Mouse (Mus musculus) heart, adult 8-10 months (tissue): ENCODE measurements around the gene Tnpo3. TPM values are rescaled to one million over a fixed set of nuclear protein-coding genes. Genes with fewer than 3 reads are reported as not detected.
A peak's percentile ranks its signal among the peaks of the same experiment; 100 is the strongest.
"Not testable (repeated sequence)": the region's sequence is repeated elsewhere in the genome, so short reads cannot be mapped to it uniquely, and the experiment has no call there.

Experiments used
- DNase-seq: peaks from one replicate; pipeline ENCODE4 v3.0.0; 2022; ENCODE audit warnings: low spot score
- total RNA-seq, 4 experiments: library from RNA; stranded (reverse); gene quantifications; 2 replicates each; pipeline ENCODE4 v1.2.4; 2022

Tnpo3 gene
- total RNA-seq, 4 experiments from 2014 or later, result 42.9 to 50.8 (median 46.4) TPM

- DNase-seq, result no peak
Observed at GRCm38 (mm10) chr6:29620840-29621543, 11.3 kb upstream of the Tnpo3 start.

DNA sequence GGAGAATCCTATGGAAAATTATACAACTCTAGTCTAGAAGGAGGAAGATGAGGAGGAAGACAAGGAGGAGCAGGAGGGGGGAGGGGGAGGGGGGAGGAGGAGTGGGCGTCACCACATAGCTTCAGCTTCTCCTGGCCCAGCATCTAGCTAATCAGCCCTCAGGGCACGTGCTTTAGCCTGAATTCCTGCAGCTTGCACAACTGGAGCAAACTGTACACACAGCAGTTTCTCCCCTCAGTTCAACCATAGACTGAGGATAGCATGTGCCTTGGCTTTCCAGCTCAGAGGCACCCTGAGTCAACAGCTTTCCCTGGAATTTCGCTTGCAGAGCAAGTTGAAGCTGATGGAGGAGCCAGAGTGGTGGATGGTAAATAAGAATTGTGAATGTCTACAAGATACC, 10.5 kb upstream of the Tnpo3 start:
- DNase-seq, result no peak

- not testable (repeated sequence) for DNase-seq
Observed at GRCm38 (mm10) chr6:29610020-29610640, 443 bp upstream of the Tnpo3 start.

GRCm38 (mm10) chr6:29600188-29600587, 9.5 kb downstream of the Tnpo3 start:
- no peak for DNase-seq

- no peak for DNase-seq
Observed at GRCm38 (mm10) chr6:29595656-29596055, 14.0 kb downstream of the Tnpo3 start.

DNA sequence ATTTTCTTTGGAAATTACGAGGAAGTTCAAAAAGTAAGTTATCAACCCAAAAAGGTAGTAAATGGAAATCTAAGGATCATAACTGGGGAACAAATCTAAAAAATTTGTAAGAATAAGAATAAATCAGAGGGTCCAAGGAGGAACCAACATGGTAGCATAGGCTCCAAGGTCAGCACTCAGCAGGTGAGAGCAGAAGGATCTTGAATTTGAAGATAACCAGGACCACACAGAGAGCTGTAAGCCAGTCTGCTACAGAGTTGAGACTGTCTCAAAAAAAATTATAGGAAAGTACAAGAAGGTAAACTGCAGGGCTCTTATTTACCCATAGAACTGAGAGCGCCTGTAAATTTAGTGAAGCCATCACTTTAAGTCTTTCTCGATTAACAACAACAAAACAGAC, 28.5 kb downstream of the Tnpo3 start:
- DNase-seq, result no peak

DNA sequence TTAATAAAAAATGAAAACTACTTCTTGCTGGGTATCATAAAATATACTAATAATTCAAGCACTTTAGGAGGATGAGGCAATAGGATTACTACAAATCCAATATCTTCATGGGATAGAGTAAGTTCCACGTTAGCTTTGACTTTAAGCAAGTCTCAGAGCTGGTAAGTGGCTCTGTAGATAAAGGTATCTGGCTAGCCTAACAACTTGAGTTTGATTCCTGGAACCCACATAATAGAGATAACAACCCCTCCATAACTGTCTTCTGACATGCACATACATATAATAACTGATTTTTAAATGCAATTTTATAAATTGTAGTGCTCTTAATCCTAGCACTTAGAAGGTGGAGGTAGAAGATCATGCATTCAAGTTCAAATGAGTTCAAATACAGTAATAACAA, 28.9 kb downstream of the Tnpo3 start:
- DNase-seq, result no peak

- not testable (repeated sequence) for DNase-seq
Observed at GRCm38 (mm10) chr6:29576388-29576787, 33.3 kb downstream of the Tnpo3 start.

DNA sequence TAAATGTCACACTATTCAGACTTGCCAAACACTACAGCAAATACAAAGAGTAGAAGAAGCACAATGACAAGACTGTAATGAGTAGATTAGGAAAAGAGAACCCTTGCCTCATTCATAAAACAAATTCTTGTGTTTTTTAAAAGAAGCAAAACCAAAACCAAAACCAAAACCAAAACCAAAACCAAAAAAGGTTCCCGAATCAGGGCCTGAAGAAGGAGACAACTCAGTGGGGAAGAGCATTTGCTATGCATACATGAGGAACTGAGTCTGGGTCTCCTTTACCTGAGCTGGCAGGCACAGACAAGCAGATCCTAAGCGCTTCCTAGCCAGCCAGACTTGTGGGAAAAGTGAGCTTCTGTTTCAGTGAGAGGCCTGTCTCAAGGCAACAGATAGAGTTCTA, 52.6 kb downstream of the Tnpo3 start:
- DNase-seq, result no peak

DNA sequence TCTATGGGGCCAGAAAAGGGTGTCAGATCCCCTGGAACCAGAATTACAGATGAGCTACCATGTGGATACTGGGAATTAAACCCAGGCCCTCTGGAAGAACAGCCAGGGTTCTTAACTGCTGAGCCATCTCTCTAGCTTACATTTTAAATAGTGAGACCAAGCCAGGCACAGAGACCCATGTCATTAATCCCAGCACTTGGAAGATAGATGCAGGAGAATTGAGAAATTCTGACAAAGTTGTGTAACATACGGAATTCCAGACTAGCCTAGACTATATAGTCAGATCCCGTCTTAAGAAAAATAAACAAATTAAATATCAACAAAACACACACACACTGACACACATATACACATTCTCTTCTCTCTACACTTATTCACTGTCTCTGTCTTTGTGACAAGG, 57.2 kb downstream of the Tnpo3 start:
- no peak for DNase-seq

DNA sequence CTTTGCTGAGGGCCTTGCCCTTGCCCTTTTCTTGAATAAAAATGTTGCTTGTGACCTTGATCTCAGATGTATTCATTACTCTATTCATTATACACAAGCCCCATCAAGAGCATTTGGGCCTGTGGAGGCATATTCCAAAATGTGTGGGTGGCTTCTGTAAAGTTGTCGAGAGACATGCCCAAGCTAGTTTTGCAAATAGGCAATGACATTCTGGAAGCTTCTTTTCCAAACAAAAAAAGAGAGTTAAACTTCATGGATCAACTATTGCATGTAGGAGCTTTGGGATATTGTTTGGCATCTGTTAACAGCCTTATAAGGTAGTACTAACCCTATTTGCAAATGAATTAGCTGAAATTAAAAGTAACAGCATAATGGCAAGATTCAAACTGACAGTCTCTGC, 61.6 kb downstream of the Tnpo3 start:
- DNase-seq, result no peak

DNA sequence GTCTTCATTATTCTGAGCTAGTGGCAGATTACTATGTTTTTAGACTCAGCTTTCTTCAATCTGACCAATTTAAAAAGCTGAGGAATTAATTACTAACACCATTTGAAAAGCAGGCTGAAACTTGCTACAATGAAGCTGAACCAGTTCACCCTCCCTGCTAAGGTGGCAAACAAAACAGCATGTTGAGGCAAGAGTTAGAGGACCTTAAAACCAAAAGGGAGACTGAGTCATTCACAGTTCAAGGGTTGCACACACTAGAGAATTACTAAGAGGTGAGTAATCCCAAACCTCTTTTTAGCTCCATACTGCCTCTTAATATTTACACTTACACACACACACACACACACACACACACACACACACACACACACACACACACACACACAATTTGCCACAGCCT, 62.1 kb downstream of the Tnpo3 start:
- DNase-seq, result no peak

GRCm38 (mm10) chr6:29545611-29546010, 64.1 kb downstream of the Tnpo3 start:
- no peak for DNase-seq

- no peak for DNase-seq
Observed at GRCm38 (mm10) chr6:29540956-29541355, 68.7 kb downstream of the Tnpo3 start.

GRCm38 (mm10) chr6:29540223-29540622, 69.5 kb downstream of the Tnpo3 start:
- DNase-seq, result no peak

DNA sequence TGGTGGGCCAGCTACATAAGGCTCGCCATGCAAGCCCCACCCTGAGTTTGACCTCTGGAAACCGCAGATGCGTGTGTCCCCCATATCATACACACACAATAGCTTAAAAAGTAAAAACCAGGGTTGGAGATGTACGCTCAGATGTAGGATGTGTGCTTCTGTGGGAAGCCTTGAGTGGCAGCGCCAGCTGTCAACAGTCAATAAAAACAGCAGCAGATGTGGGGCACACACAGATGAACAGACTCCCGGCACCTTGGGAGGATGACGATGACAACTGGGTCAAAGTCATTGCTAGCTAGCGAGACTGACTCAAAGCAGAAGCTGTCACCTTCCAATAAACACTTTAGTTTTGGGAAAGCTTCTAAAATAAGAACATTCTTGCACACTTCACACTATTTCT, 70.2 kb downstream of the Tnpo3 start:
- DNase-seq, result no peak

DNA sequence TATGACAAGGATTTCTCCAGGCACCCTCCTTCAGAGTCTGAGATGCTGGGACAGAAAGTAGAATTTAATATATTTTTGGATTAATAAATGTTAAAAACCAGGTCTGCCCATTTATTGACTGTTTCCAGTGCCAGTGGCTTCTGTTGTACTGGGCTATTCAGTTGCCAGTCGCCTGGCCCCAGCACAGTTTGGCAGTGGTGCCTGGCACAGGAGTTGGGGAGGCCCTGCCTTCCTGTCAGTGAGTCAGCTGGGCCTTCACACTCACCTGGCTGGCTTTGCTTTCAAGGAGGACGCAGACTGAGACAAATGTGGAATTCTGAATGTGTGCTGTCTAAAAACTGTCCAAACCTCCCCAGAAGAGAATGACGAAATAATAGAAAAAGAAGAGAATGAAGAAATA, 72.5 kb downstream of the Tnpo3 start:
- DNase-seq, result no peak

DNA sequence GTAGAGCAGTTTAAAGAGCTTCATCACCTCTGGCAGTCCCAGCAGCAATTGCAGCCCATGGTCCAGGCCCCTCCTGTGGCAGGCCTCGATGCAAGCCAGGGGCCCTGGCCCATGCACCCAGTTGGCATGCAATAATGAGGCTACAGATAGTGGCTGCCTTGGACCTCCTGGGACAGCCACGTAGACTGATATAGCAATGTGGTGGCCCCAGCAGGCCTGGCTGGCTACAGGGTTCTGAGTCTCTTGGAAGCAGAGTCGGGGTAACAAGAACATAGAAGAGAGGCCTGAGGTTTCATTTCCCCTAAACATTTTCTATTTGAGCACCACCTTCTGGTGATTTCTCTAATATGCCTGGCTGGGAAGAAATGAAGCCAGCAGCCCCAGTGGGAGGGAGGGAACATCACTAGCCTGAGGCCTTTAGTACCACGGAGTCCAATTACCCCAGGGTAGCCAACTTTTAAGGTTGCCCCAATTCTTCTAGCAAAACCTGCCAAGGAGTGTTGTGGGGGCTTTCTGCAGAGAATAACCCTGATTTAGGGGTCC, 73.0 kb downstream of the Tnpo3 start:
- peak; percentile 58 for DNase-seq

GRCm38 (mm10) chr6:29535316-29535715, 74.4 kb downstream of the Tnpo3 start:
- no peak for DNase-seq

GRCm38 (mm10) chr6:29530050-29530449, 79.6 kb downstream of the Tnpo3 start:
- no peak for DNase-seq

DNA sequence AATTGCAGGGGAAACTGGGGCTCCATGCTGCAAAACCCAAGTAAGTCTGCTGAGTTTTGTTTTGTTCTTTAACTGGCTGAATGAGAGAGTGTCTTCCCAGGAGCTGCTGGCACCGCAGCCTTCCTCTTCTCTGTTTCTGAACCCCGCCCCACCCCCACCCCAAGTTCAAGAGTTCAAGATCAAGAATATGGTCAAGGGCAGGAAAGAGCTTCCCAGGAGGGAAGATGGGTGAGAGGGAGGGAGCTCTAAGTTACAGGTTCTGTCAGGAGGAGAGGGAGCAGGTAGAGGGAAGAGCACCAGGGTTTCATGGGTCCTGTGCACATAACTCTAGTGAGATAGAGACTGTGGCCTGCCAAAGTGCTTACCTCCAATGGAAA, 80.3 kb downstream of the Tnpo3 start:
- no peak for DNase-seq

DNA sequence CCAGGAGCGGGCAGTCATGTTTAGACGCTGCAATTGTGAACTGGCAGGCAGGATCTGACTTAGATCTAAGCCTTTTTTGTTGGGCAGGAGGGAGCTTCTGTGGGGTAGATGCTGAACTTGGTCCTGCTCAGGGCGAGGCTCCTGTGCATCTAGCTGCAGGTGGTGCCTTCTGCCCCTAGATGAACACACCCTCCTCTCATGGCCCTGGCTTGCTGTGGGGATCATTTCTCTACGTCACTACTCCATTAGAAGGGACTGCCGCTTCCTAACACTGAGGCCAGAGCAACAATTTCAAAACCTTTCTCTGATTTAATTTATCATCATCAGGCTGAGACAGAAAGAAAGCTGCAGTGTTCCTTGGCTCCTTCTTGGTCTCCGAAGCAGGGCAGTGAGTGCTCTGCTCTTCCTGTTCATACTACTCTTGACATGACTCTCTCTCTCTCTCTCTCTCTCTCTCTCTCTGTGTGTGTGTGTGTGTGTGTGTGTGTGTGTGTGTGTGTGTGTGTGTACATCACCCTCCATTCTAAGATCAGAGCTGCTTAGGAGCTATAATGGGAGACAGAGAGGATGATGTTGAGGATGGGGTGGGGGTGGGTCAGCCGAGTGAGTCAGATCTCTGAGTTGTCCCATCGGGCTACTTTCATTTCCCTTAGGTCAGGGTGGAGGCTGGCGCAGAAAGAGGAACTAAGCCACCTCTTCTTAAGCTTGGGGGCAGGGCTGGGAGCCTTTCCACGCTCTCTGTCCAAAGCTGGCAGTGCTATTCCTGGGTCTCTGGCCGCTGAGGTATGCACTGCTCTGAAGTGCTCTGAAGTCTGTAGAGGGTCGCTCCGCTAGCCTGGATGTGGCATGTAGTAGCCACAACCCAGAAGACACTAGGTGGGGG, 80.9 kb downstream of the Tnpo3 start:
- no peak for DNase-seq

GRCm38 (mm10) chr6:29528165-29528505, 81.6 kb downstream of the Tnpo3 start:
- DNase-seq, result no peak
